Mouse (Mus musculus) olfactory bulb, adult 2 months (tissue): ENCODE measurements around the gene Tmem44. TPM values are rescaled to one million over a fixed set of nuclear protein-coding genes. Genes with fewer than 3 reads are reported as not detected.

ENCODE experiments used
- H3K27ac ChIP-seq: fragments of 200-500 bp; 2 replicates; pipeline ENCODE4 v1.5.1; 2012; ENCODE audit warnings: low read depth, low read length; ENCODE audit not compliant: insufficient read depth
- H3K4me1 ChIP-seq: fragments of 200-500 bp; 2 replicates; pipeline ENCODE4 v1.6.1; 2012; ENCODE audit warnings: low read length; ENCODE audit not compliant: control insufficient read depth, insufficient read depth
- H3K4me3 ChIP-seq: fragments of 200-500 bp; 2 replicates; pipeline ENCODE4 v1.5.1; 2012; ENCODE audit warnings: mild to moderate bottlenecking, low read depth, low read length, moderate library complexity; ENCODE audit not compliant: insufficient read depth
- CTCF ChIP-seq: fragments of 200-500 bp; IDR thresholded peaks from 2 replicates; pipeline ENCODE4 v1.5.1; 2012; ENCODE audit warnings: low read depth, mild to moderate bottlenecking, low read length, moderate library complexity; ENCODE audit not compliant: insufficient read depth
- POLR2A ChIP-seq: fragments of 200-500 bp; IDR thresholded peaks from 2 replicates; pipeline ENCODE4 v1.6.1; 2012; ENCODE audit warnings: mild to moderate bottlenecking, low read depth, low read length, moderate library complexity; ENCODE audit not compliant: insufficient read depth
- WGBS: fragments of 180-500 bp; shearing (Covaris S2); methylation state at CpG from one replicate; pipeline ENCODE4 v1.1.7; 2018; 5-methylcytosine and 5-hydroxymethylcytosine counted together
- polyA plus RNA-seq: library from polyadenylated mRNA; stranded (reverse); fragments of >200 nt; gene quantifications from 2 replicates; pipeline ENCODE4 v1.2.4, GENCODE M21; 2012; ENCODE audit warnings: low replicate concordance; ENCODE audit not compliant: missing spikeins, insufficient read depth, insufficient read length

Gene Tmem44
- polyA plus RNA-seq, 1 experiment, result not detected

DNA sequence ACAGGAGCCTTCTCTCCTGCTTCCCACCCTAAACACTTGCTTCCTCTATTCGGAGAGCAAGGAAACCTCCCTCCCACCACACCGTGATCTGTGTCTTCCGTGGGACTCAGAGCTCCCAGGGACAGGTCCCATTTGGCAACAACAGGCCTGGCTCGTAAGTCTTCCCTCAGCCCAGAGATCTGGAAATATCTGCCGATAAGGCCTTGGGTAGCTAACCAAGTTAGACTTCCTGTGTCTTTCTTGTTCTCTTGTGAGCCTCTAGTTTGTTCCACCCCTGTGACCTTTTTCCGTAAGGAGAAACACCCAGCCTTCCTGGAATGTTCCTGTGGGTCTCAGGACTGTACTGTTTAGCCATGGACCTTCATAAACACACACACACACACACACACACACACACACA is 7.8 kb downstream of the Tmem44 start:
- 89% methylated on average over 6 of the region's 6 CpGs for WGBS
- Histone ChIP-seq H3K4me1 (peaks cover 6% of the 10 kb centered on the region; the same call in 1 of the 2 replicates), H3K27ac (no peak overlapping the region), H3K4me3 (no peak overlapping the region)
- TF ChIP-seq POLR2A (no peak), CTCF (no peak)

DNA sequence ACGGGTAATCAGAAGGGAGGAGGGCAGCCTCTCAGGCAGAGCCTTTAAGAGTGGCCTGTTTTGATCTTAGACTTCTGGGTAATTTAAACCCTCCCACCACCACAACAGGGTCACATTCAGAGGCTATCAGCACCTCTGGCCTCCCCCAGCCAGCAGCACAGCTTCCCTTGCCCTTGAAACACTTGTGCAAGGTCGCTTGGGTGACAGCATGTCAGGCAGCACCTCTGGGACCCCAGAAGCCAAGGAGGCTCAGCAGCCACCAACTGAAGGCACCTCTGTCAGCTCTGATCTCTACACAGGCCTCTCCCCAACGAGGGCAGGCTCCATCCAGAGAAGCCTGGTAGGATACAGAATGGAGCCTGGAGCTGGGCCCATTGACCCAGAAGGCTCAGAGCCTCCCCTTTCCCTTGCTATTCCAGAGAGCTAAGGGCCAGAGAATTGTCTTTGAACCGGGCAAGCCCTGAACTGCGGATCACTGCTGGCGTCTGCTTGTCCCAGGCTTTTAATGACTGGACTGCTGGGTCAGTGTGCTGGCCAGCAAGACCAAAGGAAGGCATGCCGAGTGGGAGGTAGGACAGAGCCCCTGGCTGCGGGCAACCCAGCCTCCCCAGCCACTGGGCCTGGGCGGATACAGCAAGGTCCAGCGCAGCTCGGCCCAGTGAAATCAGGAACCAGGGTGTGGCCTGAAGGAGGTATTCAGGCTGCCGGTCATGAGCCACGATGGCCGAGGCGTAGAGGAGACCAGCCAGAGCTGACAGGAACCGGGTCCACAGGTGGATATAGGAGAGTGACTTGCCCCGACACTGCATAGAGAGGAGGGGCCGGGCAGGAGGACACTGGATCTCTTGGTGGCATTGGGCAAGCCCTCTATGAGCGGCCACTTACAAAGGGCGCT is 10.3 kb downstream of the Tmem44 start:
- TF ChIP-seq POLR2A, result no peak
- no peak for TF ChIP-seq CTCF
- H3K27ac ChIP-seq, result 0 out of 2 replicates have a peak overlapping the region, but pooled peaks have one; percentile 4
- H3K4me3 ChIP-seq, result no peak overlapping the region
- 77% methylated on average over 20 of the region's 20 CpGs for WGBS
- H3K4me1 ChIP-seq, result peaks cover 6% of the 10 kb centered on the region; the same call in 1 of the 2 replicates

DNA sequence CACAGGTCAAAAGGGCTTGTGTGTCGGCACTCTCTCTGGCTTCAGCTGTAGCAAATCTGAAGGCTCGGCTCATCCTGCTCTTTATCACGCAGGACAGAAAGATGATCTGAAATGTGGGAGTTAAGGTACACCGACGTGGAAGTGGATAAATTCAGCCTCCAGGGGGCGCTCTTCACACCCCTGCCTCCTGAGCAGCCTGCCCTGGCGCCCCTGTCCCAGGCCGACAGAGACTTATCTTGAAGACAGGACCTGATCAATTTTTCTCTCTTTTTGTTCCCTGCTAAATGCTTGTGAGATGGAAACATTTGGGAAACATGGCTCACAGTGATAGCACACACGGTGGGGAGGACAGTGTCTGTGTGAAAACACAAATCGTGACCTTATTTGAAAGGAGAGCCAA is 11.2 kb downstream of the Tmem44 start:
- H3K4me1 ChIP-seq, result peaks cover 6% of the 10 kb centered on the region; the same call in 1 of the 2 replicates
- TF ChIP-seq POLR2A, result no peak
- peak; percentile 45; the same call in 1 of the 2 replicates for TF ChIP-seq CTCF
- H3K27ac ChIP-seq, result no peak overlapping the region
- WGBS, result 37% methylated on average over 10 of the region's 10 CpGs
- H3K4me3 ChIP-seq, result no peak overlapping the region

DNA sequence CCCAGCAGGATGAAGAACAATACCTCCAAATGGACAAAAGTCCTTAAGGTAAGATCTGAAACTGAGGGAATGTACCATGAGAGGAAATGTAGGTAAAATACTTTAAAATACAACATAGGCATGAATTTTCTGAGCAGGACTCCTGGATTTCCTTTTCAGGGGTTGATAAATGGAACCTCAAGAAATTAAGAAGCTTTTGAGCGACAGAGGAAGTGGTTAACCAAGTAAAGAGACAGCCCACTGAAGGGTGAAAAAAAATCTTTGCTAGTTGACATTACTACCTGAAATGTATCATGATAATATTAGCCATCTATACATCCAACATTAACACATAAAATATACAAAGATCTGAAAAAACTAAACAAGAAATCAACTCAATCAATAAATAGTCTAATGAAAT is 15.6 kb downstream of the Tmem44 start:
- TF ChIP-seq CTCF (no peak), POLR2A (no peak)
- Histone ChIP-seq H3K4me3 (no peak overlapping the region), H3K27ac (no peak overlapping the region), H3K4me1 (no peaks in the 10 kb centered on the region)
- 97% methylated on average over 1 of the region's 1 CpGs for WGBS

DNA sequence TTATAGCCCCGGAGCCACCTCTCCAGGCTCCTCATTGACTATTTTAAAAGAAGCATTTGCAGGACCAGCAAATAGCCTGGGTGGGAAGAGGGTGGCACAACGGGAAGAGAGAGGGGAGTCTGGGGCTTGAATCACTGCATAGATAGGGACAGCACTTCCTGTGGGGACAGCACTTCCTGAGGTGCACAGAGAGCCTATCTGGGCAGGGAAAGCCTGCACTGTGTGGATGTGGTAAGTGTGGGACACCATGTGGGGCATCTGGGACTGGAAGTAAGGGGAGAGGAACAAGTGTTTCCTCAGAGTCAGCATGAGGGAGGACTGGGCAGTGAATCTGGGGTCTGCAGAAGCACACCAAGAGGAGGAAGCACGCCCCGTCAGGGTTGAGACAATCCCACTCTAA is 17.1 kb downstream of the Tmem44 start:
- no peaks in the 10 kb centered on the region for H3K4me1 ChIP-seq
- H3K27ac ChIP-seq, result no peak overlapping the region
- TF ChIP-seq POLR2A (no peak), CTCF (no peak)
- 85% methylated on average over 4 of the region's 4 CpGs for WGBS
- no peak overlapping the region for H3K4me3 ChIP-seq

DNA sequence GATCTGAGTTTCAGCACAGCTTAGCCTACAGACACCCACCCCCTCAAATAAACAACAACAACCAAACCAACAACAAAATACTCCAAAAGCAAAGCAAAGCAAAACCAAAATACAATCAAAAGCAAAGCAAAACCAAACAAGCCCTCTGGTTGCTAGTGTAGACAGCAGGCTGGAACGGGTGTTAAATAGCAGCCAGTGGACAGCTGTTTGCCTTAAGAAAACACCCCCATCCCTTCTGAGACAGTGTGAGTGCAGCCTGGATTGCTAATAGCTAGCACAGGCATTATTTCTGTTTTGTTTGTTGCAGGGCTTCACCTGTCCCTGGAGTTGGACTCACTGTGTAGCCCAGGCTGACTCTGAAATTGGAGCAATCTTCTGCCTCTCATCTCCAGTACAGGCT is 17.7 kb downstream of the Tmem44 start:
- Histone ChIP-seq H3K4me3 (no peak overlapping the region), H3K27ac (no peak overlapping the region), H3K4me1 (no peaks in the 10 kb centered on the region)
- TF ChIP-seq CTCF (no peak), POLR2A (no peak)
- WGBS, result 68% methylated on average over 1 of the region's 1 CpGs

DNA sequence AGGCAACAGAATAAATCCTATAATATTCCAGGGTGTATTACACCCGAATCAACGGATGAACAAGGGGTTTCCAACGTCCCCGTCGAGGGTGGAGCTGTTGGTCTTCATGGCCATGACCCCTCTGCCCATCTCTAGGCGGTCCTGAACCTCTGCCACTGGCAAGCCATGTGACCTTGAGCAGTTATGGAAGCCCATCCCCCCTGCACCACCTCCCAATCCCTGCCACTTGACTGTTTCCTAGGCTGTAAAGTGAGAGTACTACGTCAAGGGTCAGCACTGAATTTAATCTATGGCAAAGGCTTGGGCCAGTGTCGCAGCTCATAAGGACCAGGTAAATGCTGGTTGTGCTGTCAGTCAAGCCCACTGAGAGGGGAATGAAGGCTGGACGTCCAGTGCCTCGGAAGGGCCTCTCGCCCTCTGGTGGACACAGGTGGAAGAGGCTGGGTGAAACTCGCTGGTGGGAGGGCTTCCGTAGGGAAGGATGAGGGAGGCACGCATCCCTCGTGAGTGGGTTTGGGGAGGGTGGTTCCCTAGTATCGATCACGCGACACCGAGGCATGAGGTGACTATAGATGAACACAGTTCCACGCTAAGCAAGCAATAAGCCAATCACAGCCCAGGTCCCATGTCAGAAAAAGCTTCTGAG is 18.8 kb downstream of the Tmem44 start:
- Histone ChIP-seq H3K4me3 (no peak overlapping the region), H3K4me1 (no peaks in the 10 kb centered on the region), H3K27ac (no peak overlapping the region)
- WGBS, result 35% methylated on average over 20 of the region's 20 CpGs
- TF ChIP-seq CTCF (peak; percentile 80; the same call in 1 of the 2 replicates), POLR2A (no peak)

DNA sequence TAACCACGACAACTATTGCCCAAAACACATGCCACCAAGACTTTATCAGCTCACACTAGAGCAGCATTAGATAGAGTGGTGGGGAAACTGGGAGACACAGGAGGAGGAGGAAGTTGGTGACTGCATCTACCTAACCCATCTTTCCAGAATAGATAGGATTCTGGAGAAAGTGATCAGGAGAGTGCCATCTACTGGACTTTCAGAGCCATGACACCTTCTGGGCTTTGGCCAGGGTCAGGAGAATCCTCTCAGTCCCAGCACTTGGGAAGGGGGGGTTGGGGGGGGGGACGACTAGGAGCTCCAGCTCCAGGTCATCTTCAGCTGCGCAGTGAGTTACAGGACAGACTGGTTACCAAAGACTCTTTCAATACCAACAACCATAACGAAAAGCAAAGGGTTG is 19.8 kb downstream of the Tmem44 start:
- TF ChIP-seq POLR2A, result no peak
- TF ChIP-seq CTCF, result no peak
- Histone ChIP-seq H3K4me3 (no peak overlapping the region), H3K4me1 (no peaks in the 10 kb centered on the region), H3K27ac (no peak overlapping the region)
- 58% methylated on average over 4 of the region's 4 CpGs for WGBS

DNA sequence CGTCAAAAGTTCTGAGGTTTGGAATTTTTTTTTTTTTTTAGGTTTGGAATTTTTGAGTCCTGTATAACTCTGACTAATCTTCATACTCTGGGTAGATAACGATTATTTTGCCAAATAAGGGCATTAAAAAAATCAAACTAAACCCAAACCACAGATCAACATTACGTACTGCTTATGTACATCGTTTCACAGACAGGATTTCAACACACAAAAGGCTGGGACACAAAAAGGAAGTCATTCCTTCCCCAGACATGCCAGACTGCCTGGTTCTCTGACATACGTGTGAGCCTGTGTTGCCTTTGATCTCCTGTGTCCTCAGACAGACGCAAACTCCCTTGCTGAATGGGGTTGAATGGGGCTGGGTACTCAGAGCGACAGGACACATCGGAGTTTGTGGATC is 22.3 kb downstream of the Tmem44 start:
- Histone ChIP-seq H3K4me3 (no peak overlapping the region), H3K27ac (no peak overlapping the region), H3K4me1 (no peaks in the 10 kb centered on the region)
- no peak for TF ChIP-seq CTCF
- TF ChIP-seq POLR2A, result no peak
- 92% methylated on average over 8 of the region's 8 CpGs for WGBS
